Mouse (Mus musculus): ENCODE data around the gene Rnf133.

DNA sequence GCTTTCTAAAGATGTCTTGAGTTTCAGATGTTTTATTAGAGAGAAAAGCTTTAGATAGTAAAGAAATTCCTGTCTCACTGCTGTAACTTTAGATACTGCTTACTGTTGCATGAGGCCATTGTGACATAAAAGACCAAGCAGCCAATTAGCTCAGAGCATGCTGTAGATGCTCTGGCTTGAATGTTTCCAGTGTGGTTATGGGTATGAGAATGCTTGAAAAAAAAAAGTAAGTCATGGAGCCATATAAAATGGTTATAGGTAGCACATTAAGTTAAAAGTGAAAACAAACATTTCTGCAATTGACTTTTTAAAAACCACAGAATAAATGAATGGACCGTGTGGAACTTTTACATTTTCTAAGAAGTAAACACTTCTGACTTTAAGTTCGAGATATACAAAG is at the start of gene Rnf133:
- TF ChIP-seq CTCF (IDR thresholded peaks at IDR 0.05; ENCODE audit: borderline replicate concordance, insufficient read depth, low read length) = no peak
- no peak for TF ChIP-seq POLR2A (IDR thresholded peaks at IDR 0.05; ENCODE audit: low read depth, low read length)

All from embryonic fibroblast, embryonic 13.5 days (primary cell).